Mouse (Mus musculus): ENCODE measurements around the gene B430218F22Rik. TPM values are rescaled to one million over a fixed set of nuclear protein-coding genes. Genes with fewer than 3 reads are reported as not detected.

Gene B430218F22Rik
- 0.31 TPM for polyA plus RNA-seq (2014; fragmentation: Illumina TruSeq; extraction: RNeasy Lipid Tissue Mini Kit (QIAGEN cat#74804))

GRCm38 (mm10) chr13:118386511-118387447 lies at the start of gene B430218F22Rik, which contains the start of gene Mrps30:
TSS of gene B430218F22Rik (plus strand) at chr13:118386630.
TSS of gene Mrps30 (minus strand) at chr13:118387252.

Other genes starting within 250 kb of the B430218F22Rik start
- 60.7 TPM for gene Mrps30, start 622 bp downstream of the B430218F22Rik start, polyA plus RNA-seq (2014; fragmentation: Illumina TruSeq; extraction: RNeasy Lipid Tissue Mini Kit (QIAGEN cat#74804))

Measured in ovary, adult 10 weeks (tissue).